Mouse (Mus musculus): ENCODE data around the gene Kcnf1.

Gene Kcnf1

DNA sequence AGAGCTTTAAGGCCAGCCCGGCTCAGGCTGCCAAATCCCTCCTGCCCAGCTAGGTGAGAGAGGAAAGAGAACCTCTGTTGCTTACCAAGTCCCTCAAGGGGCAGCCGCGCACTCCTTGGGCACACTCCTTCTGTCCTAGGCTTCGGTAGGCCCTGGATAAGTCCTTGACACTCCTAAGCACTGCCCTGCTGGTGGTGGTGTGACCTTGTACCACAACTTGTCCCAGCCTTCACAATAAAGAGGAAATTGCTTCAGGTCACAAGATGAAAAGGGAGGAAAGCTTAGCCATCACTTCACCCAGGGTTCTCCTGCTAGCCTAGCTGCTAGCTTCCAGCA lies at the start of gene Kcnf1:
TSS of gene Kcnf1 (minus strand) at position 132 of the 336 bp plus-strand sequence.
- in situ Hi-C loops (cut with MboI, MseI) = no loop called here

DNA sequence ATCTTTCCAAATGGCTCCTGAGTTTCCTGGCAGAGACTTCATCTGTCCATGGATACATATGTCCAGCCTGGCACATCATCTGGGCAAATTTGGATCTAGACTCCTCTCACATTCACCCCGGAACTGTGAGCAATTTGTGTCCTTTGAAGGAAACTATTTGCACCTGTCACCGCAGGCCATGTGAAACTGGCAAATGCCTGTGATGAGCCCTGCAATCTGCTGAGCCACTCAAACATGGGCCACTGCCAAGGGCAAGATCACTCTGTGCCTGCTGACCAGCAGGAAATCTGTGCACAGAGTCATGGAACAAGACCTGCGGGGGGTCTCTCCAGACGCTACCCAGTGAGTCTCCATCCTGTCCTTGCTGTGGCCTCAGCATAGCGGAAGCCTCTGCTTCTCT lies 48.3 kb upstream of the Kcnf1 start:
- in situ Hi-C loops (cut with MboI, MseI) = no loop called here

DNA sequence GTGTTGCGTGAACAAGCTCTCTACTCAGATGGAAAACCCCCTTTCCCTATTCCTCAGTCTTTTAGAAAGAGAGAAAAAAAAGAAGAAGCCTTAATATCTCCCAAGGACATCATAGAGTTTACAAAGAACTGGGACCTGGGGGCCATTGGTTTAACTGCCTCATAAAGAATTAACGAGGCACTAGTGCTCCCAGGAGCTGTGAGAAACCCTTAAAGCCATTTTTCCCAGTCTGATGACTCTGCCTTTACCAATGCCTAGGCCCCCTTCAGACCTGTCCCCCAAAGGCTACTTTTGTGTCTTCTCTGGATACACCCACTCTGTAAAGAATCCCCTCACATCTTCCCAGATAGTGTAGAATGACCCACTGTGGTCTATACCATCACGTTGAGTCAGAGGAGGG lies 46.4 kb upstream of the Kcnf1 start:
- in situ Hi-C loops (cut with MboI, MseI) = loop anchor here (25.0 kb wide), 1 partner anchor 186 kb away; no protein-coding TSS in a partner anchor

DNA sequence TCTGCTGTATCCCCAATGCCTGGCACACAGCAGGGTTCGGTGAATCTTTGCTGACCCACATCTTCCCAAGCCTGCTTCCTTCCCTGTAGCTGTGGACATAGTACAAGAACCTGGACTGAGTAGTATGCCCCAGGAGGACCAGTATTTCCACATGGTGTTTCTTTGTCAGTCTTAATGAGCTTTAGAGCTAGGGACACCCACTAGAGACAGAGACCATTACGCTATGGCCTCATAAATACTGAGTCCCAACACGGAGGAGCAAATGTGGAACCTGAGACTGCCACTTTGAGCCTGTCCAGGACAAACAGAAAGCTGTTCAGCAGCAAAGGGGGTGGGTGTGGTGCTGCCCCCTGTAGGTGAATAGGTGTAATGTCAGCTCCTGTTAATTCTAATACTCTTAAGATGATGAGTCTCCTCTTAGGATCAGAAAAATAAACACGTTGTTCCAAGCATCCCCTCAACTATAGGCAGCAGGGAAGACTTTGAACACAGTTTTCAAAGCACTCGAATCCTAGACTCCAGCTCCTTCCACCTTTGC lies 45.3 kb upstream of the Kcnf1 start:
- in situ Hi-C loops (cut with MboI, MseI) = loop anchor here (25.0 kb wide), 1 partner anchor 185 kb away; no protein-coding TSS in a partner anchor

DNA sequence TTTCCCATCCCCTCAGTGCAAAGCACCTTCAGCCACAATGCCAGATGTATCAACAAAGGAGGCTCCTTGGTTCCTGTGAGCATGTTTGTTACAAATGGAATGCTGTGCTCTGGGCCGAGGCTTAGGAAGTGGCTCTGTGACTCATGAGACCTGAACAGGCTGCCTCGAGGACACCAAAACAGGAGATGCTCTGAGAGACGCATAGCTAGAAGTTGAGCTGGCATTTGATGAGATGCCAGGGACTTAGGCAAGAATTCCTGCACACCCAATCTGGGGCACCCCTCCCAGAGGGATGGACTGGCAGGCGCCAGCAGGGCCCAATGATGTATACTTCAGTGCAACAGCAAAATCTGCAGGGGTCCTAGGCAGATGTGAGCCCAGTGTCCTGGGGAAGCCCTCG lies 43.9 kb upstream of the Kcnf1 start:
- in situ Hi-C loops (cut with MboI, MseI) = loop anchor here (25.0 kb wide), 1 partner anchor 183 kb away; no protein-coding TSS in a partner anchor

DNA sequence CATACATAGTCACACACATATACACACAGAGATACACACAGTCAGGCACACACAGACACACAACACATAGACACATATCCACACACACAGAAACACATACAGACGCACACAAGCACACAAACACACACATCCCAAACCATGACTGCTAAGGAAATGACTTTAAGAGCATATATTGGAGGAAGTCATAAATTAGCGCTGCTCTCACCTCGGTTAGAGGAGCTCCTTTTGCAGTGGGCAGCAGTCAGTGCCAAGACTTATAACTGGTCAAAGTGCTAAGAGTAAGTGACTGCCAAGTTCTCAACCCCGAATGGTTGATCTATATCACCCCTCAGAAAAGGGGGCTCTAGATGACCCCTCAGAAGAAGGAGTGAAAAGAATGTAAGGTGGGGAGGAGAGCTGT lies 42.4 kb upstream of the Kcnf1 start:
- in situ Hi-C loops (cut with MboI, MseI) = loop anchor here (25.0 kb wide), 1 partner anchor 182 kb away; no protein-coding TSS in a partner anchor

DNA sequence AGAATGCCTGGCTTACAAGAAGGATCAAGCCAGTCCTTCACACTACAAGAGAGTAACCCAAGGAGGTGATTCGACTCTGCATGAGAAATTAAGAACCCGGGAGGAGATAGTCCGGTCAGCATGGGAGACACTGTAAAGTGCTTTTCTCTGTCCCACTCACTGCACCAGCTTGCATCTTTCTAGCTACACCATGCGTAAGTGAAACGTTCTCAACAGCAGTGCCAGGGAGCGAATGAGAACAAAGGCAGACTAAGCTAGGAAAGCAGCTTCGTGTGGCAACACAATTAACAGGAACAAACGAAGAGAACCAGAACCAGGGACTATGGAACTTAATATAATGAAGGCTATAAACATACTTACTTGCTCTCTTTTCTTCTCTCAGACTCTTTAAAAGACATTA lies 41.7 kb upstream of the Kcnf1 start:
- in situ Hi-C loops (cut with MboI, MseI) = loop anchor here (25.0 kb wide), 1 partner anchor 181 kb away; no protein-coding TSS in a partner anchor

DNA sequence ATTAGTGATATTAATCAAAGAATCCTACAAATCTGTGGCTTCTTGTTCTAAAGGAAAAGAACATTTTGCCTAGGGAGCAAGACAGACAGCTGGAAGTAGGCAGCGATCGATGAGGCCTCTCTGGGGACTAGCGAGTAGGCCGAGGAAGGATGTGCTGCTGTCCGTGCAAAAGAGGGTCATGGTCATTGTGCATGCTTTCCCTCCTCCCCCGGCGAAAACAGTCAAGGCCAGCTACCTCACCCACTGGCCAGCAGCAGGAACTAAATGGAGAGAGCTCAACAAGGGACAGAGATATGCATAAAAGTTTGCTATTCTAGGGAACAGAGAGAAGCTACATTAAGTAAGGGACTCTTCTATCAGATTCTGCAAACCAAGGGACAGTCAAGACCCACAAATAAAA lies 39.1 kb upstream of the Kcnf1 start:
- in situ Hi-C loops (cut with MboI, MseI) = loop anchor here (25.0 kb wide), 1 partner anchor 178 kb away; no protein-coding TSS in a partner anchor

DNA sequence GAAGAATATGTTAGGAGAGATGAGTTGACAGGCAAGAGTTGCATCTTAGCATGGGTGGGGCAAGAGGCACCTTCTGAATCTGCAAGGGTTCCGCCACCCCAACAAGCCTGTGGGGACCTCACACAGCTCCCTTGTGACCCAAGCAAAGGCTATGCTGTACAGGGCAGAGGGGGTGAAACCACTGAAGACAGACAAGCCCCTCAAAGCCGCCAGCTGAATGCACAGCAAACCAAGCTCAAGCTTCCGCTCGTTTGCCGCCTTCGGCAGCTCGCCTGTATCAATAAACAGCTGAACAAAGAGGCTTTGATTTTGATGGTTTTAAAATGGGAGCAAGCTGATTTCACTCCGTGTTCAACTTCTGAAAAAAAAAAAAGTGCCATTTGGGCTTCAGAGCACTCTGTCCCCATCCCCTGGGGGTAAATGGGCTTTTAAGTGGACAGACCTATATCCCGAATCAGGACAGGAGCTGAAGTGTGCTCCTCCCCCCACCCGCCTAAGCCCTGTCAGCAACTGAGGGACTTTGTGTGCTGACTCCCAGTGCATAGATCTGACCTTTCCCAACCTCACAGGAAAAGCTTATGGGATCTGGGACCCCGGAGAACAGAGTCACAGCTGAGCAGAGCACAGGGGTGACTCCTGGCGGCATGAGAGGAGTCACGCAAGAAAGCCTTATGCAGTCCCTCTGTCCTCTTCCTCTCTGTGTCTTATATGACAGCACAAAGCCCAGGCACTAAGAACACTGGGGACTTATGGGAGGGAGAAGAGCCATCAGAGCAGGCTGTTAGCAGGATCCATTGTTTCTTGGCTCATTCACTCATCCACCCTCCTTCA lies 26.0 kb upstream of the Kcnf1 start:
- in situ Hi-C loops (cut with MboI, MseI) = loop anchor here (25.0 kb wide), 1 partner anchor 165 kb away; no protein-coding TSS in a partner anchor

DNA sequence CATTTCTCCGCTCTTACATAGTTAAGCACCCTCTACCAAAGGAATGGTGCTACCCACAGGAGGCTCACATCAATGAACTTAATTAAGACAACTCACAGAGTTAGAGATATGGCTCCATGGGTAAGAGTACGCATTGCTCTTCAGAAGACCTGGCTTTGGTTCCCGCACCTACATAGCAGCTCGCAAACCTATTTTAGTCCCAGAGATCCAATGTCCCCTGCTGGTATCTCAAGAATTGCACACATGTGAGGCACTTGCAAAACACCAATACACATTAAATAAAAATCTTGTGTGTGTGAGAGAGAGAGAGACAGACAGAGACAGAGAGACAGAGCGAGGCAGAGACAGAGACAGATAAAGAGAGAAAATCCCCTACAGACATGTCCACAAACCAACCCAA lies 21.9 kb upstream of the Kcnf1 start:
- in situ Hi-C loops (cut with MboI, MseI) = no loop called here

DNA sequence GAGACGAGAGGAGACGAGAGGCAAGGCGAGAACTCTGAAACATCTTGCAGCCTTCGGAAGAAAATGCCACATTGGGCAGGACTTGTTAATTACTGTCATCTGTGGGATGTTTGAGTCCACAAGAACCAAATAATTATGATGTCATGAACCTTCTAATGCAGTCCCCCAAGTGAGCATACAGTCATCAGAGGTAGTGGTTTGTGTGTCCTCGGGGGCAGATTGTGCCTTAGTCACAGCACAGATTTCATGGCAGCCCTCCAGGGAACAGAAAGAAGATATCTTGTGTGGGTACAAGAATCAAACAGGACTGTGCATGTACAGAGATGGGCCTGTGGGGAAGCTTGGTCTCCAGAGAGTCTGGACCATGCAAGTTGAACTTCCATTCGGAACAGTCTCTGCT lies 17.5 kb upstream of the Kcnf1 start:
- in situ Hi-C loops (cut with MboI, MseI) = no loop called here

DNA sequence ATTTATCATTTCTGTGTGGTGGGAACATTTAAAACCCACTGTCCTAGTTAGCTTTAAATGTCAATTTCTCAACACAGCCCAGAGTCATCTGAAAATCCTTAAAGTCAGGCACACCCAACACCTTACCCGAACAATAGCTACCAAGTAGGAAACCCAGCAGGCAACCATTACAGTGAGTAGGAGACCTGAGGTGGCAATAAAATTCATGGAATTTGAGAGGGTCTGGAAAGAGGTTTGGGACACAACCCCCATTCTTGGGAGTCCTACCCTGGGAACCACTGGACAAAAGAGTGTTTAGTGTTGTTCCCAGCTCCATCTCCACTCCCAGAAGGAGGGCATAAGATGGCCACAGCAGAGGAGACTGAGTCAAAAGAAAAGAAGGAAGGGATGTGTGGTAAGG lies 16.6 kb upstream of the Kcnf1 start:
- in situ Hi-C loops (cut with MboI, MseI) = no loop called here

DNA sequence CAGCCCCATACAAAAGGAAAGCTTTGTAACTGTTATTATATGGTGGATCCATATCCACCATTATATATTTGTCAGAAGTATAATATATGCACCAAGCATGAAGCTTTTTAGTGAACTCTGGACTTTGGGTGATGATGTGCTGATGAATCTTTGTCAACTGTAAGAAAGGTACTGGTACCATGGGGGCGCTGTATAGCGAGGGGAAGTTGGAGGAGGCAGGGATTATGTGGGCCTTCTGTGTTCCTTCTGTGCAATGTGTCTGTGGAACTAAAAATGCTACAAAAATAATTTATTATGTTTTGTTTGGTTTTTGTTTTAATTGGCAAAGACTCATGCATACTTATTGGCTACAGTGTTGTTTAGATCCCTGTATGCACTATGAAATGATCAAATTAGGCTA lies 16.2 kb upstream of the Kcnf1 start:
- in situ Hi-C loops (cut with MboI, MseI) = no loop called here

DNA sequence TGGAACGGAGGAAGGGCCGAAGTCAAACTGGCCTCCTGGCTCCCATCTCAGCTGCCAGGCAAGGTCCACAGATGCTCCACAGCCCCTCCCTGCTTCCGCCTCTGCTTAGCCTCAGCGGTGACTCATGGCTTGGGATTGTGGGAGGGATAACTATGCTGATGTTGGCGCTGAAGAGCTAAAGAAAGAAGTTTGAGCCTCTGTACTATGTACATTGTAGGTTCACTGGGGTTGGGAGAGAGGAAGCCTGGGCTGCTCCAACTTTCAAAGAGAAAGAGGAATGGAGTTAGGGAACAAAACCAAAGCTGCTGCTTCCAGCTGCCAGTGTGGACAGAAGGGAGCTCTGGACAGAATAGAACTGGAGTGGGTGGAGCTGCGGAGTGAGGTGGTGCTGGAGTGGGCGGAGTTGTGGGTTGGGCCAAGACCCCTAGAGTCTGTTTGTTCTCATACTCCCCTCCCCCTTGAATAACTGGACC lies 7.7 kb upstream of the Kcnf1 start:
- in situ Hi-C loops (cut with MboI, MseI) = no loop called here

DNA sequence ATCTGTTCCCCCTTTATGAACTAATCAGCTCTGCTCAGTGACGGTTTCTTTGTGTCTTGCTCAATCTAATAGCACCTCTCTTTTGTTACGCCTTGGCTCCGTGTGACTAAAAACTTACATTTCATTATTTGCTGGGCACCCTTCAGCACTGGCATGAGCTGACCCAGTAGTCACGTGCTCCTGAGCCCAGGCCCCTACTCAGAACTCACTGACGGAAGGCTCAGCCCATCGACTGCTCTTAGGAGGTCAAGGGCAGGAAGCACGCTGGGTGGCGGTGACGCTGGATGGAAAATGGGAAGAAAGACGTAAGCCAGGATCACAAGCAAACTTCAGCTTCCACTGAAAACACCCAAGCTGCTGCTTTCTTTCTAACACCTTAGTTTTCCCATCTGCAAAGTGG lies 7.1 kb upstream of the Kcnf1 start:
- in situ Hi-C loops (cut with MboI, MseI) = no loop called here

DNA sequence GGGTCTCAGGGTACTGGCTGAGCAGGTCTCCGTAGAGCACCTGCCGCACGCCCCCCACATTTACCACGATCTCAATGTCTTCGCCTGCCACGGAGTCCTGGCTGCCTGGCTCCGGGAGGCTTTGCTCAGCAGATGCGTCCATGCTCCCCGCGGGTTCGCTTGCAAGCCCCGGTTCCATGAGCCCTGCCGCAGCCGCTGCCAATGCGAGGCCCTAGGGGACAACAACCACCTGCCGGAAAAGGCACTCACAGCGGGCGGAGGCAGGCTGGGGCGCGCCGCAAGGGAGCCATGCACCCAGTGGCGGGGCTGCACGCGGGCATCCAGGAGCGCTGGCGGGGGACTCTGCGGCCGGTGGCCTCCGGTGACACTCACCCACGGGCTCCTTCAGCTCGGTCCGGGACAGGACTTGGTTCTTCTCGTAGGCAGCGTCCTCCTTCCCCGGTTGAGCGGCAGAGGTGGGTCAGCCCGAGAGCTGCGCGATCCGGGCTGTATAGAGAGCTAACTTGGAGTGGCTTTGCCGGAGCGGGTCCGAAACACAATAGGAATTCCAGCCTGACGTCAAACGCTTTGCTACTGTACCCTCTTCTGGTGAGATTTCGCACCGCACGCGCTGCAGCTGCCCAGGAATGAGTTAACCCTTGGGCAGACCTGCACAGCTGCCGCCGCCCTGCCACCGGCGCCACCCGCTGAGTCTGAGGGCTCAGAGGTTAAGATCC lies 489 bp downstream of the Kcnf1 start:
- in situ Hi-C loops (cut with MboI, MseI) = no loop called here

DNA sequence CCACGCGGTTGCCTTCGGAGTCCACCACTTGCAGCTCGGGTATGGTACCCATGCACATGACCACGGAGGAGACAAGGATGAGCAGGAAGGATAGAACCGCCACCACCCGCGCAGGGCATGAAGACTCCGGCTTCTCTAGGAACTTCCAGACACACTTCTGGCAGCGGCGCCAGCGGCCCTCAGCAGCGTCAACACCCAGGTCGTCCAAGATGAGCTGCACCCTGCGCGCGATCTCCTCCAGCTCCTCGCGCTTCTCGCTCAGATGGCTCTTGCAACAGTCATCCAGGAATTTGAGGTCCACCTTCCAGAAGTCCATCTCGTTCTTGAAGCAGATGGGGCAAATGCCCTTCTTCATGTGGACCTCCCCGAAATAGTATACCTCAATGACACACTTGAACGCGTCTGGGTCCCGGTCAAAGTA lies 1.1 kb downstream of the Kcnf1 start:
- in situ Hi-C loops (cut with MboI, MseI) = no loop called here

DNA sequence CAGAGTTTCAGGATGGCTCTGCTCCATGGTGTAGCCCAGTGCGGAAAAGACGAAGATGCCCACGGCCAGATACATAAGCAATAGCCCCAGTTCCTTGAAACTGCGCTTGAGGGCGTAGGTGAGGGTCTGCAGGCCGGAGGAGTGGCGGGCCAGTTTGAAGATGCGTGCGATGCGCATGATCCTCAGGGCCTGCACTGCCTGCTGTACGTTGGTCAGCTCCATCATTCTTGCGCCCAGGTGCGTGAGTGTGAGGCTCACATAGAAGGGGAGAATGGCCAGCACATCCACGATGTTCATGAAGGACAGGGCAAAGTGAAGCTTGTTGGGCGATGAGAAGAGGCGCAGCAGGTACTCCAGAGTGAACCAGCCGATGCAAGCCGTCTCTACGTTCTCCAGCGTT lies 1.6 kb downstream of the Kcnf1 start:
- in situ Hi-C loops (cut with MboI, MseI) = no loop called here

DNA sequence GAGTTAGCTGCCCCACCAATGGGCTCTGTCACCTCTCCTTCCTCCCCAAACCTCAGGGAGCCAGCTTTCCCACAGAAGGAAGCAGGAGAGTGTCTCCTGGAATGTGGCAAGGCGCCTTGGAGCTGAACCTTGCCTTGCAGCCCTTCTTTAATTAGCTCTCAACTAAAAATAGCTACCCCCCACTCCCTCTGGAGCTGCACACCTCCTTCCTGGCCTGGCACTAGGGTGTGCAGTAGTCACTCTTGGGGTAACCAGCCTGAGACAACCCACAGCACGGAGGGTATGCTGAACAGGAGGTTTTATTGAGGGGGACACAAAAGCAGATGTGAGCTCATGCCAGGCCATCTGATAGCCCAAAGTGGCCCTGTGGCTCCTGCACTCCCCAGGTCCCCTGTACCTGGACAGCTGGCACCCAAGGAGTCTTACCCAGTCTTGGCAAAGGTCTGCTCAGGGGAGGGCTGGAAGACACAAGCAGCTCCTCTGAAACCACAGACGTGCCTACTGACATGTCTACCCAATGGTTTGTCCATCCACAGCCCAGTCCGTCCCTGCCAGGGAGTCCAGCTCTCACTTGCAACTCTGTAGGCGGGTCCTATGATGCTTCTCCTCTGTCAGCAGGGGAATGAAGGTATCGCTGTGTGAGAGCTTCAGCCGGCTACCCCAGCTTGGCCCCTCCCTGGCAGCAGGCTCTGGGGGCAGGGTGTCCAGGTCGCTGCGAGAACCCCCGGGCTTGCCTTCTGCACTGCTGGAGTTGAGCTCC lies 2.4 kb downstream of the Kcnf1 start:
- in situ Hi-C loops (cut with MboI, MseI) = no loop called here

DNA sequence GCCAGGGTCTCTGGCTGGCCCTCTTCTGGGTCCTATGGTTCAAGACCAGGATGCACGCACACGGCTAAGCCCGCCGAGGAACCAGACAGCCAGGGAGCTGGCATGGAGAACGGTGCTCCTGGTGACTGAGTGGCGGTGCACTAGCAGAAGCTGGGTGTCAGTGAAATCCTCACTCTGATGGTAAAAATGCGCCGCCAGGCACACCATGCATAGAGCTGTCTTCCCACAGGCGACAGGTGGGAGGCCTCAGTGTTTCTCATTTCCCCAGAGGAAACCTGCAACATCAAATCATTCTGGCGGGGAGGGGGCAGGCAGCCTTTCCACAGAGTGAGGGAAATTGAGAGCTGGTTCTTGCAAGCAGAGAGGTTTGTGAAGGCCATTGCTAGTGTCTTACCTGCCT lies 6.3 kb downstream of the Kcnf1 start:
- in situ Hi-C loops (cut with MboI, MseI) = no loop called here

DNA sequence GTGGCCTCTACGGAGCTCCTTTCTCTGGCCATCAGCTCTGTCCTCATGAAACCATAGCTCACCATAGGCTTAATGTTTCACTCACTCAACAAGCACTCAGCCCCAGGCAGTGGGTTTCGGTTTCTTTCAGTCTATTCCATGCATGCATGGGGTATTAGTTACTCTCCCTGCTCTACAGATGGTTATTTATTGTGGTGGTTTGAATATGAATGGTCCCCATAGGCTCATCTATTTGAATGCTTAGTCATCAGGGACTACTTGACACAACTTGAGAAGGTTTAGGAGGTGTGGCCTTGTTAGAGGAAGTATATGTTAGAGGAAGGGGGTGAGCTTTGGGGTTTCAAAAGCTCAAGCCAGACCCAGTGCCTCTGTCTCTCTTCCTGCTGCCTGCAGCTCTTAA lies 10.6 kb downstream of the Kcnf1 start:
- in situ Hi-C loops (cut with MboI, MseI) = no loop called here

DNA sequence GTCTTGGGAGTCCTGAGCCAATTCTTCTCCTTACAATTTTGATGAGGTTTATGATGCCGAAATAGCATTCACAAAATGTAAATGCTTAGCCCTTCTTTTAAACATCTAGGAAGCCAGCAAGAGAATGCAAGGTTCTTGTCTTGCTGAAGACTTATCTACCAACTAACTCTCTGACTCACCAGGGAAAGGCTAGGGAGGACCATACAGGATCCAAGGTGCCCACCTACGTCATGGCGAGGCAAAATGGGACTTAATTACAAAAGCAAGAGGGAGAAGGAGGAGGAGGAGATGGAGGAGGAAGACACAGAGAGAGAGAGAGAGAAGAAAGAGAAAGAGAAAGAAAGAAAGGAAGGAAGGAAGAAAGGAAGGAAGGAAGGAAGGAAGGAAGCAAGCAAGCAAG lies 12.7 kb downstream of the Kcnf1 start:
- in situ Hi-C loops (cut with MboI, MseI) = loop anchor here in 1 of 2 experiments (5.0 kb wide), 1 partner anchor 52 kb away; no protein-coding TSS in a partner anchor
